Mouse (Mus musculus): ENCODE measurements around the gene Pdap1.
"Not testable (repeated sequence)": the region's sequence is repeated elsewhere in the genome, so short reads cannot be mapped to it uniquely, and the experiment has no call there.

Gene Pdap1

GRCm38 (mm10) chr5:145118461-145118860 lies 21.6 kb downstream of the Pdap1 start:
- DNase-seq (ENCODE audit: low spot score) = no peak

- no peak for DNase-seq (ENCODE audit: low spot score)
Measured at GRCm38 (mm10) chr5:145118005-145118404, 22.0 kb downstream of the Pdap1 start.

DNA sequence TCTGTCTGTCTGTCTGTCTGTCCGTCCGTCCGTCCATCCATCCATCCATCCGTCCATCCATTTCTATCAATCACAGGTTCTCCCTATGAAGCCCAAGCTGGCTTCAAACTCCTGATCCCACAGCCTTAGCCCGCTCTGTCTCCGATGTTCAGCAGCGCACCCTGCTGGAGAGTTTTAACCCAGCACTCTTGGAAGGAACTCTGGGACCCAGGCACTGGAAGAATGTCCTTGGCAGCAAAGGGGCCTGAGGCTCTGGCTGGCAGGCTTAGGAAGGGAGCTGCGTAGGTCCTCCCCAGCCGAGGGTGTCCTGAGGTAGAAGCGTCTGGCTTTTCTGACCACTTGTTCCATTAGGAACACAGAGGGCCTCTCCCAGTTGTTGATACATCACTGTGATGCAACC lies 23.1 kb downstream of the Pdap1 start:
- no peak for DNase-seq (ENCODE audit: low spot score)

GRCm38 (mm10) chr5:145116316-145116715 lies 23.7 kb downstream of the Pdap1 start:
- peak; percentile 52 for DNase-seq (ENCODE audit: low spot score)

GRCm38 (mm10) chr5:145115736-145116135 lies 24.3 kb downstream of the Pdap1 start:
- no peak for DNase-seq (ENCODE audit: low spot score)

- DNase-seq (ENCODE audit: low spot score) = peak; percentile 60
Measured at GRCm38 (mm10) chr5:145114606-145115473, 25.2 kb downstream of the Pdap1 start.

DNA sequence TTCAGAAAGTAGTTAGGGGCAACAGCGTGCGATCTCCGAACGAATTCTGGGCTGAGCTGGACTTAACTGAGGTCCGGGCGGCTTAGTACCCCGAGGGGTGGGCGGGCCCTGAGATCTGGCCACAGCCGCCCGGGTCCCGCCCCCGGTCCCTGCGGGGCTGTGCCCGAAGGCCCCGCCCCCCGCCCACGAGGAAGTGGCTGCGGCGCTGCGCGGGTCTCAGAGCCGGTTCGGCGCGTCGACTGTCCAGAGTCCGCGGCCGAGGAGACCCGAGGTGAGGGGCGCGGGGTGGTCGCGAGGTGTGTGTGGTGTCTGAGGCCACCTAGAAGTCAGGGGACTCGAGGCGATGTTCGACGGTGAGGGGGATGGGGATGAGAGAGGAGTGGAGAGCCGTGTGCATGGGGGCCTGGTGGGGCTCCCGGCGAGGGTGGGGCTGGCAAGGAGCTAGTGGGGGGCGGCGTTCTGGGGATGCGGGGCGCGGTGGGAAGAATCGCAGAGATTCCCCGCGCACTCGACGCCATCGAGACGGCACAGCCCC lies 25.9 kb downstream of the Pdap1 start, which contains the start of gene Arpc1b:
Arpc1b (plus strand) TSS at position 145 of the 535 bp plus-strand sequence.
- DNase-seq (ENCODE audit: low spot score) = peak; percentile 83

- no peak for DNase-seq (ENCODE audit: low spot score)
Measured at GRCm38 (mm10) chr5:145113416-145113815, 26.6 kb downstream of the Pdap1 start.

DNA sequence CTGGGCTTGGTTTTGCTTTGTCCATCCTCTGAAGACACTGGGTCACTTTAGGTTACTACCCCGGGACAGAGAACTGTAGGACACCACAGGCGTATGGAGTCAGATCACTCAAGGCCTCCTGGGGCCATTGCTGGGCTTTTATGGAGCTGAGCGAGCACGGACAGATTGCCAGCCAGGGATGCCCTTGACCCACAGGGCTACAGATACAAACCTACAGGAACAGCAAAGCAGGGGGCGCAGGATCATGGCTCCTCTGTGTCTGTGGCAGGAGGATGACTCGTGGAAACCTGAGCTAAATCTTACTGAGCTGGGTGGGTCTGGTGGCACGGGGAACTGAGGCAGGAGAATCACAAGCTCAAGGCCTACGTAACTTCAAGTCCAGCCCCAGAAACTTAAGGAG lies 27.5 kb downstream of the Pdap1 start:
- DNase-seq (ENCODE audit: low spot score) = no peak

DNA sequence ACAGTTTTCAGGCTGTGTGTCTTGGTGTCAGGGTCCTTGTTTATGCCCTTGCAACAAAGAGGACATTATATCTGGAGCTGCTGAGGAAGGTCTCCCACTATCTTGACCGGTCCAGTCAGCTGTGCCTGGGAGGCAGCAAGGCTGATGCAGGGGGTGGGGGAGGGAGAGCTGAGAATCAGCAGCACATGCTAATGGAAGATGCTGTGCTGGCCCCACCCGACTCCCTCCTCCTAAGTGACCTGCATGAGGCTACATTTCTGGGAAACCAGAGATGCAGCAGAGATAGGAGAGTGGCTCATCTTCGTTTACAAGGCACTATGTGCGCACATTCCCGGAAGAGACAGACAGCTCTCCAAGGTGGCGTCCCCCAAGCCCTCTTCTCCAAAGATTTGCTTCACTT lies 29.6 kb downstream of the Pdap1 start:
- peak; percentile 63 for DNase-seq (ENCODE audit: low spot score)

- DNase-seq (ENCODE audit: low spot score) = no peak
Measured at GRCm38 (mm10) chr5:145105694-145106275, 34.3 kb downstream of the Pdap1 start.

DNA sequence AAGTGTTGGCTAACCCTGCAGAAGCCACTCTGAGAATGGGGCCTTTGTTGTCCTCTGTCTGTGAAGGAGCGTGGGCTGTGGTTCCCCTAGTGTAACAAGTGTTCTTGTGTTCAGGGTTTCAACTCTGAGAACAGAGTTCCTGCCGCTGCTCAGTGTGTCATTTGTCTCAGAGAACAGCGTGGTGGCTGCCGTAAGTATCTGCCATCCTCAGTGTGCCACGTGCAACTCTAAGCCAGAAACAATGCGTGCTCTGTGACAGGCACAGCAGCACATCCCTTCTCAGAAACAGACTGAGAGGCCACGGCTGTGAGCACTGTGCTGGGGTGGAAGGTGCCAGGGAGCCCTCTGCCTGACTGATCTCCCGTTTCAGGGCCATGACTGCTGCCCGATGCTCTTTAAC lies 35.7 kb downstream of the Pdap1 start:
- DNase-seq (ENCODE audit: low spot score) = no peak

- no peak for DNase-seq (ENCODE audit: low spot score)
Measured at GRCm38 (mm10) chr5:145102706-145103105, 37.3 kb downstream of the Pdap1 start.

GRCm38 (mm10) chr5:145101451-145101850 lies 38.6 kb downstream of the Pdap1 start:
- DNase-seq (ENCODE audit: low spot score) = not testable (repeated sequence)

DNA sequence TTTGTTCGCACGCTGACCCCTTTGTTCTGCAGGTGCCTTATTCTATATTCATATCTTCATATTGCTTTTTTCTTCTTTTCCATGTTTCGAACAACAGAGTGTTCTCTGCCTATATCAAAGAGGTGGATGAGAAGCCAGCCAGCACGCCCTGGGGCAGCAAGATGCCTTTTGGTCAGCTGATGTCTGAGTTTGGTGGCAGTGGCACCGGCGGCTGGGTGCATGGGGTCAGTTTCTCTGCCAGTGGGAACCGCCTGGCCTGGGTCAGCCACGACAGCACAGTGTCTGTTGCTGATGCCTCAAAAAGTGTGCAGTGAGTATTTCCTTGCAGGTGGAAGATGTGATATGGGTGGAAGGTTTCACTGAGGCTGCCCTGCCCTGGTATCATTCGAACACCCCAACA lies 39.1 kb downstream of the Pdap1 start:
- no peak for DNase-seq (ENCODE audit: low spot score)

DNA sequence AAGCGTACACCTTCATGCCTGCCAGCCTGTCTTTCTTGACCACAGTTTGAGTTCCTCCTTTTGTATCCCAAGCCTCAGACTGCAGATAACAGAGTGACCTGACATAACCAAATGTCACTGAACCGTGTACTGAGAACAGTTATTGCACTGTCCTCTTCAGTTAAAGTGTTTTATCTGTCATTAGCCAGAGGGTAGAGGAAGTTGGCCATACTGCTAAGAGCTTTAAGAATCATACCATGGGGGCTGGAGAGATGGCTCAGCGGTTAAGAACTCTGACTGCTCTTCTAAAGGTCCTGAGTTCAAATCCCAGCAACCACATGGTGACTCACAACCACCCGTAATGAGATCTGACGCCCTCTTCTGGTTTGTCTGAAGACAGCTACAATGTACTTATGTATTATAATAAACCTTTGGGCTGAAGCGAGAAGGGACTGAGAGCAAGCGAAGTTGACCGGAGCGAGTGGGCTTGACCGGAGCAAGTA lies 41.7 kb downstream of the Pdap1 start:
- no peak for DNase-seq (ENCODE audit: low spot score)

DNA sequence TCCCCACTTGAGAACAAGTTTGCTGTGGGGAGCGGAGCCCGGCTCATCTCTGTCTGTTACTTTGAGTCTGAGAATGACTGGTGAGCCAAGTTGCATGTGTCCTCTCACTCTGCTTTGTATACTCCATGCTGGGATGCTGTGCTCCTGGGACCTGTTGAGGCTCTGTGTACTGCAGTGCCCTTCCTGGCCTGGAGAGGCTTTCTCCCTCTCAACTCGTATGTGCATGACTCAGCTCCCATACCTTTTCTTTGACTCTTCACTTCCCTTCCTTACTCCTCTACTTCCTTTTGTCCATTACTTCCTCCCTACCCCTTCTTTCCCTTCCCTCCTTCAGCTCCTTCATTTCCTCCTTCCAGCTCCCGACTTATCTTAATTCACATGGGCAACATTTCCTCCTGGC lies 43.8 kb downstream of the Pdap1 start:
- DNase-seq (ENCODE audit: low spot score) = no peak

DNA sequence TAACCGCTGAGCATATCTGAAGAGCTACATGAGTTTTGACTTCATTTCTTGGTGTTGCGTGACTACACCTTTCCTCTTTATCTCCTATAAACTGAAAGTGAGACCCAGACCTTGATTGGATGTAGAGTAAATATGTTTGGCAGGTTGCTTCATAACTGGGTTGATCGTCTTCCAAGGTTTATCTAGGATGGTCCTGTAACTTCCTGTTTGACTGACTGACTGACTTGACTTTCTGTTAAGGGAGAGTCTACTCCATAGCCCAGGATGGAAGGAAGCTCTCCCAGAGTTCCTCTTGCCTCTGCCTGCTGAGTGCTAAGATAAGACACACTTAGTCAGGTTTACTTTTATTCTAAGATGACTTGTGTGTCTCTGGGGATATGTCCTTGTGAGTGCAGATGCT lies 50.2 kb downstream of the Pdap1 start:
- DNase-seq (ENCODE audit: low spot score) = no peak

GRCm38 (mm10) chr5:145088186-145088585 lies 51.9 kb downstream of the Pdap1 start:
- DNase-seq (ENCODE audit: low spot score) = no peak

- DNase-seq (ENCODE audit: low spot score) = no peak
Measured at GRCm38 (mm10) chr5:145084822-145085221, 55.2 kb downstream of the Pdap1 start.

DNA sequence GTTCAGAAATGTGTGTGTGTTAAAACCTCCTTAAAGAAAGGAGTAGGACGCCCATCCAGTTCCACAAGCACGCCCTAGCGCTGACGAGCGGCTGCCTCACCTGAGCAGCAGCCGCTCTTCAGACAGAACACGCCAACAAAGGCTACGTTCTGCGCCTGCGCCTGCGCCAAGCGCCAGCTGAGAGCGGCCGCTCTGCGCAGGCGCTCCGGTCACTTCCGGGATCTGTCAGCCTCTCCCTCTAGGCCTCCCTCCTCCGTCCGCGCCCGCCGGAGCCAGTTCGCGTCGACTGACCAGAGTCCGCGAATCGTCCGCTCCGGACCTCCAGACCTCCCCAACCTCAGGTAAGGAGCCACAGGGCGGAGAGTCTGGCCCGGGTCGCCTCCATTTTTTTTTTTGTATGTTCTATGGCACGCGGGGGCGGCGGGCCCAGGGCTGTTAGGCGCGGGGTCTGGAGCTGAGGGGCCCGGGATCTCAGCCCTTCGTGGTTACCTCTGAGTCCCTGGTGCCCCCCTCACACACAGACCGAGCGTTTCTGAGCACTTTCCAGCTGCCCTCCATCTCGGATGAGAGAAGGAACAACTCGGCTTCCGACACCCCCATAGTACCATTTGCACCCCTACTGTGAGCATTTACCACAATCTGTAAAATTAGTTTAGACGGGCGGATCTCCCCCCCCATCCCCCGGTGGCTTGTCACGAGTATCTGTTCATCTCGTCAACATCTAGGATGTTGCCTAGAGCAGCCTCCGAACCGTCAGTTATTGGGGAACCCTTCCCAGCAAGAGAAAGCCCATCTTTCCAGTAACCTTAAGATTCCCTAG lies 56.2 kb downstream of the Pdap1 start, which contains the start of the genes Arpc1a and Kpna7:
Arpc1a (plus strand) TSS at position 199 of the 820 bp plus-strand sequence.
Kpna7 (minus strand) TSS at position 399 of the 820 bp plus-strand sequence.
- peak; percentile 92 for DNase-seq (ENCODE audit: low spot score)

- DNase-seq (ENCODE audit: low spot score) = not testable (repeated sequence)
Measured at GRCm38 (mm10) chr5:145083201-145083600, 56.8 kb downstream of the Pdap1 start.
